9 mouse cellular contexts compared by ENCODE assay signal in the genomic region with DNA sequence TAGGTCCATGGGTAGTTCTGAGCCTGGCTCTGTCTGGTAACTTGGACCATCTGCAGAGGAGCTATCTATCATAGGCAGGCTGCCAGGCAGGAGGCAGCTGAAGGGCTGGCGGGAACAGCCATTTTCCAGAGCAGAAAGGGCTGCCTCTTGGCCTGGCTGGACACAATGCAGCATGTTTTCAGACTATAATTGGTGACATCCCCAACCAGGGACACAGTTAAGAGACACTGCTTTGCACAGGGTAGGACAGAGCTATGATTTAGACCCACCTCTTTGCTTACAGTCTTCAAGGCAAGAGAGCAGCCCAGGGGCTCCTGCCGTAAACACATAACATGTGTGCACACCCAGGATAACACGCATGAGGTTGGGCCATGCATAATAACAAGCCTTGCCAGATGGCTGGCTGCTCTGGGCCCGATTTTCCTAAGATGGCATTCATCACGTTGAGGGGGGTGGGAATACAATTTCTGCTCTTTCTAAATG. TPM values are rescaled to one million over a fixed set of nuclear protein-coding genes. Genes with fewer than 3 reads are reported as not detected.
A peak's percentile ranks its signal among the peaks of the same experiment; 100 is the strongest.
DNase-seq lines count a peak whose midpoint lies in the region; ATAC-seq lines count a peak whose summit lies in the region.
"Had no signal": no experiment of that assay in that cellular context is flagged by ENCODE, and none has a peak within 500 bp of the region (broad histone marks: within the 10 kb centered on the region; RNA-seq: fewer than 3 reads in every experiment).

No protein-coding gene starts in this region.

- 68% methylated on average over 5 of the region's 5 CpGs for WGBS in stomach, embryonic 15.5 days

- H3K9ac ChIP-seq in stomach, embryonic 15.5 days: no peak overlapping the region
- H3K9ac ChIP-seq: neural tube, embryonic 12.5 days had no signal

- H3K36me3 ChIP-seq in stomach, embryonic 15.5 days: no peaks in the 10 kb centered on the region
- H3K36me3 ChIP-seq: neural tube, embryonic 12.5 days had no signal

- H3K9me3 ChIP-seq in stomach, embryonic 15.5 days: no peaks in the 10 kb centered on the region
- H3K9me3 ChIP-seq: neural tube, embryonic 12.5 days had no signal

- peaks cover 6% of the 10 kb centered on the region; the same call in 1 of the 2 replicates for H3K4me1 ChIP-seq in stomach, embryonic 15.5 days

- peak; percentile 29 for DNase-seq in adrenal gland, postnatal 10 days
- no peak for DNase-seq in adrenal gland, adult 18-20 months (ENCODE audit: low spot score in 2 of 2)
- peak; percentile 64 to 71 for DNase-seq in right cerebral cortex, postnatal 10 days (ENCODE audit: low spot score in 2 of 2)
- DNase-seq in right cerebral cortex, adult 18-20 months: no peak
- DNase-seq in layer of hippocampus, adult 8-10 months (ENCODE audit: low spot score in 2 of 2): peak; percentile 40 to 46
- no peak for DNase-seq in natural killer cell, adult 2 months (ENCODE audit: low spot score in 2 of 2)
- no peak for DNase-seq in ovary, adult 18-20 months (ENCODE audit: low spot score)

- H3K4me3 ChIP-seq in stomach, embryonic 15.5 days (replicated peaks): no peak overlapping the region
- H3K4me3 ChIP-seq: neural tube, embryonic 12.5 days had no signal

- H3K4me2 ChIP-seq in stomach, embryonic 15.5 days: no peak overlapping the region
- H3K4me2 ChIP-seq: neural tube, embryonic 12.5 days had no signal

- ATAC-seq in stomach, embryonic 15.5 days (ENCODE audit: insufficient read depth, low FRiP score, low read depth): no peak

- peak overlapping the region; percentile 64 for H3K27ac ChIP-seq in stomach, embryonic 15.5 days
- H3K27ac ChIP-seq: neural tube, embryonic 12.5 days had no signal

- H3K27me3 ChIP-seq in stomach, embryonic 15.5 days (replicated peaks): no peaks in the 10 kb centered on the region
- H3K27me3 ChIP-seq: neural tube, embryonic 12.5 days had no signal

RNA-seq across cellular contexts. Expression of a gene that starts 23.1 kb away (rescaled TPM):
- total RNA-seq in adrenal gland, postnatal 10 days (2021): 10 to 100 TPM; 13.9 to 25.4 TPM
- 10 to 100 TPM in 1 of 2 experiments, 1 to 10 TPM in 1; 8.0 to 13.5 TPM for total RNA-seq in adrenal gland, adult 18-20 months (2021)
- 10 to 100 TPM; 79.8 to 99.9 (median 95.4) TPM for total RNA-seq in layer of hippocampus, adult 8-10 months (2022)
- polyA plus RNA-seq in stomach, embryonic 15.5 days (2015; fragmentation: Nextera tagmentation; extraction: Ambion mirVana): 8.4 and 10.2 TPM in 2 replicates

RNA-seq across cellular contexts. Expression of a gene that starts 29.9 kb away (rescaled TPM):
- total RNA-seq in adrenal gland, postnatal 10 days (2021): 10 to 100 TPM; 28.4 to 87.1 TPM
- 10 to 100 TPM; 44.9 to 80.0 TPM for total RNA-seq in adrenal gland, adult 18-20 months (2021)
- total RNA-seq in layer of hippocampus, adult 8-10 months (2022): 10 to 100 TPM; 14.6 to 28.2 (median 17.2) TPM
- 36.2 and 39.0 TPM in 2 replicates for polyA plus RNA-seq in stomach, embryonic 15.5 days (2015; fragmentation: Nextera tagmentation; extraction: Ambion mirVana)

Comparison
In these comparisons a context has a peak if more than half of its experiments do, and no peak if none do; other contexts are left out.
1. DNase-seq: peak in adrenal gland, postnatal 10 days (single experiment), right cerebral cortex, postnatal 10 days (2 of 2) and layer of hippocampus, adult 8-10 months (2 of 2); none in adrenal gland, adult 18-20 months (0 of 2), right cerebral cortex, adult 18-20 months (single experiment), natural killer cell, adult 2 months (0 of 2) and ovary, adult 18-20 months (single experiment).